Mouse (Mus musculus): Measurements from ENCODE around the gene Ccr8. TPM values are rescaled to one million over a fixed set of nuclear protein-coding genes. Genes with fewer than 3 reads are reported as not detected.

The Ccr8 gene
- polyA plus RNA-seq, 1 experiment = not detected

DNA sequence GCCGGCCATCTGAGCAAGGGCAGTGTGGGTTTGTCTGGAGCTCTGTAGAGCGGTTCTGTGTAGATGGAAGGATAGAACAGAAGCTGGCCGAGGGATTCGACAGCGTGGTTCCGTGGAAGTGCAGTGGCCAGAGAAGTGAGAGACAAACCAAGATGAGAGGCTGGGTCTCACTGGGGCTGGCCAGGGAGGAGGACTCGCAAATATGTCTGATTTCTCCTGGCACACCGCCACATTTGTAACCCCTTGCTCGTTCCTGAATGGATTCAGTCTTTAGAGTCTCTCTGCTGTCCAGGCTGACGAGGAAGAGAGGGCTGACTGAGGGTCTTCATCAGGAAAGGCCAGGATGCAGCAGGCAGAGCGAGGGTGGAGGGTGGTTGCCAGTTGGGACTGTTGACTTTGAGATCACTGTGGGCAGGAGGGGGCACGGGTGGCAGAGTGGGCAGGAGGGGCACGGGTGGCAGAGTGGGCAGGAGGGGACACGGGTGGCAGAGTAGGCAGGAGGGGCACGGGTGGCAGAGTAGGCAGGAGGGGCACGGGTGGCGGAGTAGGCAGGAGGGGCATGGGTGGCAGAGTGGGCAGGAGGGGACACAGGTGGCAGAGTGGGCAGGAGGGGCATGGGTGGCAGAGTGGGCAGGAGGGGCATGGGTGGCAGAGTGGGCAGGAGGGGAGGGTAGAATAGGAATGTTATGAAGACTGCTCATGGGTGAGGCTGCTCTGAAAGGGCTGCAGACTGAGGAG is 22.3 kb downstream of the Ccr8 start:
- TF ChIP-seq GATA1 (IDR thresholded peaks at IDR 0.05; ENCODE audit: low read length) = no peak

DNA sequence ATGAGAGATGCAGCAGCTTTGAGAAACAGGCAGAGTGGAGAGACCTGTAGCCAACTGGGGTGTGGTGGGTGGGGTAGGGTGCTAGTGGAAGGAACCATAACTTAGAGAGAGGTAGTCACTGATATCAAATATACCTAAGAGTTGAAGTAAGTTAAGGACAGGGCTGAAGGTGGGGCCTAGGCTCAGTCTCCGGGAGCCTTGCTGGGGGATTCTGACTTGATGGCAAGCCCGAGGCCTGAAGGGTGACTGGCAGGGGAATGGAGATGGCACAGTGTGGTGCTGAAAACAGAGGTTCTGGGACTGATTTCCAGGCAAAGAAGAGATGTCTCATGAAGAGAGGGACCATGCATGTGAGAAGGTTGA is 22.9 kb downstream of the Ccr8 start:
- TF ChIP-seq GATA1 (IDR thresholded peaks at IDR 0.05; ENCODE audit: low read length) = no peak

DNA sequence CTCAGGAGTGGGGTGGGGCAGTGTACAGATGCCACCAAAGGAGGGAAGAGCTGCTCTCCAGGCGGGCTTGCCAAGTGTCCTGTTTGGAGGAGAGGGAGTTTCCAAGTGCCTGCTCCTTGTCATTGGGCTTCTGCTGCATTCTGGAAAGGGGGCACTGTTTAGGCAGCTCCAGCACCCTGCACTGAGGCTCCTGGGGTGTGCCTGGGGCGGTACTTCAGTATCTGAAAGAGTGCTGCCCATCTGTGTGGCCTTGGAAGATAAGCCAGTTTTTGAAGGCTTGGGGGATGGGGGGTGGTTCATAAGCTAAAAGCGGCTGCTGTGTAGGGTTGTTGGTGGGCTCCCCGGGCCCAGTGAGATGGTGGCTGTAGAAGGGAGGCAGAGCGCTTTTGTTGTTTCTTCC is 23.7 kb downstream of the Ccr8 start:
- peak; percentile 92 for TF ChIP-seq GATA1 (IDR thresholded peaks at IDR 0.05; ENCODE audit: low read length)

DNA sequence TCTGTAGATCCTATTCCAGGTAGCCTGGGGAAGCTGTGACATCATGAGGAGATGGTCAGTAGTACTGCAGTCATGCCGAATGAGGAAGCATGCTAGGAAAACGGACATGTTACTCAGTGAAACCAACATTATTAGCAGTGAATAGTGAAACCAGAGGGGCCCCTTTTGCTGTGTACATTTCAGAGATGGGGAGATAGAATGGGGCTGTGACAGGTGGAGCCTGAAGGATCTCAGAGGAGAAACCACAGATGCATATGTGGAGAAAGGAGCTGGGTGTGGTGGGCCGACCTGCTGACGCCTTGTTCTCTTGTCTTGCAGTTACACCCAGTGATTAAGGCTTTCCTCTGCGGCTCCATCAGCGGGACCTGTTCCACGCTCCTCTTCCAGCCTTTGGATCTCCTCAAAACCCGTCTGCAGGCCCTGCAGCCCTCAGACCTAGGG is 24.3 kb downstream of the Ccr8 start:
- peak; percentile 68 for TF ChIP-seq GATA1 (IDR thresholded peaks at IDR 0.05; ENCODE audit: low read length)

DNA sequence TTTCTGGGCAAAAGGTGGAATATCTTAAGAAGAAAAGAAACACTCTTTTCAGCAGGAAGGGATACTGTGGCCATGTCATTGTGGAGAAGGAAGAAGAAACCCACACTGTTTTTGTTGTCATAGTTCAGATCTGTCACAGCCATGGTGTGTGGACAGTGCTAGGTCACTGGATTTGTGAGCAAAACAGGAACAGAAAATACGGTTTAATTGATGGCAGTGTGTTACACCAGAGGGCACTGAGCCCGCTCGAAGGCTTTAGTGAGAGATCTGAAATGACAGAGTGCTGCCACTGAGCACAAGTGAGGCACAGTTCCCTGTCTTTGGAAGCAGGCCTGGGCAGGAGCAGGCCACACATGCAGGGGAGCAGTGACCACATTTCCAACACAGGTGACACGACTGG is 26.3 kb downstream of the Ccr8 start:
- TF ChIP-seq GATA1 (IDR thresholded peaks at IDR 0.05; ENCODE audit: low read length) = no peak

DNA sequence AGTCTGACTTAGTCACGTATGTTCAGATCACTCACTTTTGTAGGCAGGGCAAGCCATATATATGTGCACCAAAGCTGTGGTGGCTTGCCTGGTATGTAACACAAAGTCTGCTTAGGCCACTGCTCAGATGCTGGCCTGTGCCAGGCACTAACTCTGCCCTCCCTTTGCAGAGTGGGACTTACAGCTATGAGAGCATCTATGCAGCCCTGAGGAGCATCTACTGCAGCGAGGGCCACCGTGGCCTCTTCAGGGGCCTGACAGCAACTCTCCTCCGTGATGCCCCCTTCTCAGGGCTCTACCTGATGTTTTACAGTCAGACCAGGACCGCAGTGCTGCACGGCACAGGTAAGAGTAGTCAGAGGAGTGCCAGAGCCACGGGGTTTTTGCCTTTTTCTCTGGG is 28.6 kb downstream of the Ccr8 start:
- TF ChIP-seq GATA1 (IDR thresholded peaks at IDR 0.05; ENCODE audit: low read length) = no peak

DNA sequence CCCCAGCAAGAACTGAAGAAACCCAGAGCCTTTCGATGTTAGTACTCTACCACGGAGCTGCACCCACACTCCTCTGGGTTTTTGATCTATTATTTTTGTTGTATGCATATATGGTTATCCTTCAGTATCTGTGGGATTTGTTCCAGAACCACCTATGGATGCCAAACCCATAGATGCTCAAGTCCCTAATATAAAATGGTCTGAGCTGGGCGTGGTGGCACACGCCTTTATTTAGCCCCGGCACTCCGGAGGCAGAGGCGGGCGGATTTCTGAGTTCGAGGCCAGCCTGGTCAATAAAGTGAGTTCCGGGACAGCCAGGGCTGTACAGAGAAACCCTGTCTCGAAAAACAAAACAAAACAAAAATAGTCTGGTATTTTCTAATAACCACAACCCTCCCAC is 35.0 kb downstream of the Ccr8 start:
- TF ChIP-seq GATA1 (IDR thresholded peaks at IDR 0.05; ENCODE audit: low read length) = no peak

DNA sequence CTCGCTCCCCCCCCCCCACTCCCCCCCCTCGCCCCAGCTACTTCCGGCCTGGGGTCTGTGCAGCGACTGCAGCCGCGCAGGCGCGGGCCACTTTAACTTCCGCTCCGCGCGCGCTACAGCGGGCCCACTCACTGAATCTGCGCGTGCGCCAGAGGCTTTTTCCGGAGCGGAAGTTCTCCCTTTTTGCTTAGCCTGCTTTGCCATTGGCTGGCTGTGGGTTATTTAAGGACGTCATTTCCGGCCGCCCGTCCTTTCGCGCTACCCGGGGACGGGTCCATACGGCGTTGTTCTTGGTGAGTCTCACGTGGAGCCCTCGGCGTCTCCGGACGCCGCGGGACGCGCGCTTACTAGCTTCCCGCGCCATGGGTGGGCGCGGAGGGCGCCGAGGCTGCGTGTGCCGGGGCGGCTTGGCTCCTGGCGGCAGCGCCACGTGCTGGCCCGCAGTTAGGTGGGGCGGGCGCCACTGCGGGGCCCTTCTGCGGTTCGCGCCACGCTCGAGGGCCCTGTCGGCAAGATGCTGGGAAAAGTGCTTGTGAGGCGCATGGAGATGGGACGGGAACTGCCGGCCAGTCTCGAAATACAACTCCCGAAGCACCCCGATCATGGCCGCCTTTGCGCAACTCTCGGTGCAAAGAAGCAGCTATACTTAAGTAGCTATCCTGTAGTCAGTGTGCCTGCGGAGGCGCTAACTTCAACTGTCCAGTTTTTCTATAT is 35.8 kb downstream of the Ccr8 start, which contains the start of gene Rpsa:
TSS of gene Rpsa (plus strand) at position 152 of the 714 bp plus-strand sequence.
- no peak for TF ChIP-seq GATA1 (IDR thresholded peaks at IDR 0.05; ENCODE audit: low read length)

DNA sequence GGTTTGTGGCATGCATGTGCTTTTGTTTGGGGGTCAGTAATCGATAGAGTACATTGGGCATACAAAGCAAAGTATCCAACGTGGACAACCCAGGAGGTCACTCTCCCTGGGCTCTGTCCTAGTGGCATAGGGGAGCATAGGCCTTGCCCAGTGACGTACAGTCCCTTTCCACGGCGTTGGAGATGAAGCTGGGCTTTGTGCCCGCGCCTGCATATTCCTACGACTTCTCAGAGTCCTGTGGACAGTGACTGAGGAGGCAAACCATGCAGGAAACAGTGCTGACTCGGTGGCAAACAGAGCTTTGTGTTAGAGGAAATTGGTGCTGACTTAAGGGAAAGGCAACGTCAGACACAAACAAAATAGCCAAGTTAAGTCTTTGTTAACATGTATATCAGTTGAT is 37.4 kb downstream of the Ccr8 start:
- no peak for TF ChIP-seq GATA1 (IDR thresholded peaks at IDR 0.05; ENCODE audit: low read length)

DNA sequence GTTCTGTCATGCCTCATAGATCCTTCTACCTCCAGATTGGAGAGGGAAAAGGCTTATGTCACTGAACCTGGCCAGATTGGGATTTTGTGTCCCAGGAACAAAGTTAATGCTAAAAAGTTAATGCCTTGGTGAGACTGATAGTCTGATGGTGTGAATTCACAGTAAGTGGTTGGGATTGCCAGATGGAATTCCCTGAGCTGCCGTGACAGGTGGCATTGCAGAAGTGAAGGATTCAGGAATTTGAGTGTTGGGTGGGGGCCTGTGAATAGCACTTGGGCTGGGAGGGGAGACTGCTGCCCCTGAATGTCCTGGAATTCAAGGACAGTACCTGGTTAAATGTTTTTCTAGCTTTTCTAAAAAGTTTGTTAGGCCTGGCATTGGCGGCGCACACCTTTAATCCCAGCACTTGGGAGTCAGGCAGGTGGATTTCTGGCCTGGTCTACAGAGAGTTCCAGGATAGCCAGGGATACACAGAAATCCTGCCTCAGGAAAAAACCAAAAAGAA is 39.9 kb downstream of the Ccr8 start:
- no peak for TF ChIP-seq GATA1 (IDR thresholded peaks at IDR 0.05; ENCODE audit: low read length)

DNA sequence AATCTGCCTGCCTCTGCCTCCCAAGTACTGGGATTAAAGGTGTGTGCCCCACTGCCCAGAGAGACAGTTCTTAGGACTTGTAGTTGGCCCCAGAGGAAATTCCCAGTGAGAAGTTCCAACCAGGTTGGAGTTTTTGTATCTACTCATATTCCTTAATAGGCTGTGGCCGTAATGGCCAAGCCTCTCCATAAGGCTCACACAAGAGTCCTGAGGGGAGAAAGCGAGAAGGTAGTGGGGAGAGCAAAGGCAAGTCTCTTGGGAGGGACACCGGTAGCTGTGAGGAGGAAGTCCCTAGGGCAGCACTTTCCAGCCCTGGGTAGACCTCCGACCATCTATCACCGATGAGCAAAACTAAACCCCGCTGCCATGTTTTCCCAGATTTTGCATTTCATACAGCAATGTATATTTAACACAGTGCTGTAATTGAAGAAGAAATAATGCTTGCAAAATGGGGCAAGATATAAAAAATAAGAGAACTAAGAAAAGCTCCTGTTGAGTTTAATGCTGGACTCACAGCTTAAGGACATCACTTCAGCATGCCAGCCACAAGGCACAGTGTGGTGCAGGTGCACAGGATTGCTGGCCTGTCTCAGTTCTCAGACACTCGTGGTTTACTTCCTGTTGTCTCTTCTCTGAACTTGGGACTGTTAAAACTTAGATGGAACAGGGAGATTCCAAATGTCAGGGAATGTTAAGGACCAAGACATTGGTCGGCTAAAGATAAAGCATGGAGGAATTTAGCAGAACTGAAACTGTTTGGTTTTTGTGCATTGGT is 41.3 kb downstream of the Ccr8 start:
- no peak for TF ChIP-seq GATA1 (IDR thresholded peaks at IDR 0.05; ENCODE audit: low read length)

DNA sequence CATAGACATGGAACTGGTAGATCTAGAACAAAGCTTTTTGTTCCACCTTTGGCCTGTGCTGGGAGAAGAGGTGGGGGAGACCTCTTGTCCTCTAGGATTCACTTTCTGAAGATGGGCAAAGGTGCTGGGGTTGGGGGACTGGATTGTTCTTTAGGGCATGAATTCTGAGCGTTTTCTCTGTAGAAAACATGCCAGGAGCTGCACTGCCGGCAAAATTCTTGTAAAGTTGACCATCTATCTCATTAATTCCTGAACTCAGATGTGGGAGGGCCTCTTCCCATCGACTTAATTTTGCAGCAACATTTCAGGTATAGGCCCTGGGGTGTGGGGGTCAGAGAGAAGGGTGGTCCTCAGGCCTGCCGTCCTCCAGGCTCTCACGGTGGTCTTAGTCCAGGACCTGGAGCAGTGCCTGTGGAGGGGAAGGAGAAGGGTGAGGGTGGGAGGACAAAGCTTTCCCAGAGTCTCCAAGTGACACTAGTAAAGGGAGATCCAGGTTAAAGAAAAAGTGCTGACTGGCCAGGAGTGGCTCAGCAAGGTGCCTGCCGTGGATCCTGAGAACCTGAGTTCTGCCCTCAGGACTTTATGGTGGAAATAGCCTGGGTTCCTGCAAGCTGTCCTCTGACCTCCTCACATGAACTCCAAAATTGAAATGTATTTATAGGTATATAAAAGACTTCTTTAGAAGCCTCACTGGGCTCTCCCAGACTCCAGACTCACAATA is 42.0 kb downstream of the Ccr8 start:
- no peak for TF ChIP-seq GATA1 (IDR thresholded peaks at IDR 0.05; ENCODE audit: low read length)

DNA sequence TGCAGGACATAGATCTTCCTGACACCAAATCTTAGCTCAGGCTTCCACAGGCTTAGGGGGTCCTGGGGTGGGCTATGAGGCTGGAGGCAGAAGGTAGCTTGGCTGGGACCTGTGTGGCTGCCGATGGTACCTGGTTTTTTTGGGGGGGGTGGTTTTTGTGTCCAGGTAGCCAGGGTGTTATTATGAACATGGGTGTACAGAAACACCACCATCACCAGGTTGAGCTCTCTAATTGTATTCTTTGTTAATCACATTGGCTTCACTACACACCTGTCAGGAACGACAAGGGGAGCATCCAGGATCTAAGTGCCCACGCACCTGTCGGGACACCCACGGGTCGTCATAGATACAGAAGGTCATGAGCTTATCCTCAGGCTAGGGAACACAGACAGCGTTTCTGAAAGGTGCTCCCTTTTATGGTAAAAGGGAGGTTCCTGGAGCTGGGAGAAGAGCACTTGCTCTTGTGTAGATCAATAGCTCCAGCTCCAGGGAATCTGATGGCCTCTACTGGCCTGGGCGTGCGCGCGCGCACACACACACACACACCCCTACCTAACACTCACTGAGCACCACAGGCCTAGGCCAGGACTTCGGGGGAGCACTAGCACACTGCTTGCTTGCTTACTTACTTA is 42.7 kb downstream of the Ccr8 start:
- no peak for TF ChIP-seq GATA1 (IDR thresholded peaks at IDR 0.05; ENCODE audit: low read length)

DNA sequence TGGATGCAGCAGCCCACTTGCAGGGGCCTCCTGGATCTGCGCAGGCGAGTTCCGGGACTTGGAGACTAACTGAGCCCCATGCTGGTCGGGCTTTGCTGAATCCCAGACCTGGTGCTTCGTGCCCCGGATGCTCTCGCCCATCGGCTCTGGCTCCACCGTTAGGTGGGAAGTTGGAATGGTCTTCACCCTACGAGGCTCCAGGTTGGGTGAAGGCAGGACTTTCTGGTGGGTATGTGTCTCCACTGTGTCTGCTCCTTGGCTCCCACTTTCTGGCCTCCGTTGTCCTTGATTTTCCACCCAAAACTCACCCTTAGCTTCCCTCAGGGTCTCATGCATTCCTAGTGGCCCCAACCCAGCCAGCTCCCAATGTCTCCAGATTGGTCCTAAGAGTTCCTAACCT is 43.5 kb downstream of the Ccr8 start:
- no peak for TF ChIP-seq GATA1 (IDR thresholded peaks at IDR 0.05; ENCODE audit: low read length)

DNA sequence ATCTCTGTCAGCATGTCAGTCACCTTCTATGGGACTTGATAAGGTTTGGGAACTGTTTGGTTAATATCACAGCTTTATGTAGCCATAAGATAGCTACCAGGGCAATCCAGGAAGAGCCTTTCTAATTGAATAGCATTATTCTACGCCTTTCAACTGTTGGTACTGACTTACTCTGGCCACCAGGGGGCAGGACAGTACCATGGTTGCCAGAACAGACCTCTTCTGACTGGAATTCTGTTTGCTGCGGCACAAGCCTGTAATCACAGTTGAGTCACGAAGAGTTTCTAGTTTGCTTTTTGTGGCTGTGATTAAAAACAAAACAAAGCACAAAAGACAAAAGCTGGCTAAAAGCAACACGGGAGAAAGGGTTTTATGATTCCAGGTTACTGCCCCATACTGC is 48.7 kb downstream of the Ccr8 start:
- TF ChIP-seq GATA1 (IDR thresholded peaks at IDR 0.05; ENCODE audit: low read length) = no peak
